17 mouse cellular contexts compared by ENCODE assay signal in genomic region chr9:70271137-70271536, GRCm38 (mm10).
DNase-seq lines count a peak whose midpoint lies in the region; ATAC-seq and TF ChIP-seq lines count a peak whose summit lies in the region.
"Had no signal": no experiment of that assay in that cellular context is flagged by ENCODE, and none has a peak within 500 bp of the region (broad histone marks: within the 10 kb centered on the region; RNA-seq: fewer than 3 reads in every experiment).

No protein-coding gene starts in this region.

- intact Hi-C loops in heart, postnatal 14 days (cut with DNase I): no loop called here

- TF ChIP-seq POLR2A in kidney, adult 2 months (IDR thresholded peaks at IDR 0.05; ENCODE audit: low read depth, low read length): no peak

- ATAC-seq in kidney, embryonic 14.5 days (ENCODE audit: low FRiP score, low TSS enrichment): no peak
- peak; percentile 48 for ATAC-seq in lung, postnatal 0 days
- peak; percentile 32; the same call in 1 of the 2 replicates for ATAC-seq in stomach, postnatal 0 days (ENCODE audit: low FRiP score, low TSS enrichment)
- ATAC-seq: forebrain, embryonic 16.5 days had no signal

- no peak overlapping the region for H3K4me3 ChIP-seq in kidney, adult 2 months (ENCODE audit: insufficient read depth, low read depth, low read length)
- no peak overlapping the region for H3K4me3 ChIP-seq in kidney, embryonic 14.5 days (ENCODE audit: low read length)
- H3K4me3 ChIP-seq in lung, postnatal 0 days (ENCODE audit: low read depth, low read length): no peak overlapping the region
- H3K4me3 ChIP-seq in stomach, postnatal 0 days (ENCODE audit: low read depth, low read length): no peak overlapping the region
- H3K4me3 ChIP-seq: hindbrain, embryonic 15.5 days had no signal

- peaks cover 34% of the 10 kb centered on the region for H3K4me1 ChIP-seq in kidney, adult 2 months (ENCODE audit: control insufficient read depth, insufficient read depth, low read length)
- peaks cover 3% of the 10 kb centered on the region; the same call in 1 of the 2 replicates for H3K4me1 ChIP-seq in kidney, embryonic 14.5 days (ENCODE audit: control insufficient read depth, insufficient read depth, low read length)
- H3K4me1 ChIP-seq in lung, postnatal 0 days (ENCODE audit: insufficient read depth, low read depth, low read length): peaks cover 11% of the 10 kb centered on the region; the same call in 1 of the 2 replicates
- 0 out of 2 replicates have a peak, but pooled peaks cover 3% of the 10 kb centered on the region for H3K4me1 ChIP-seq in stomach, postnatal 0 days (replicated peaks; ENCODE audit: control insufficient read depth, insufficient read depth)
- H3K4me1 ChIP-seq: hindbrain, embryonic 15.5 days had no signal

- peak overlapping the region; percentile 87 for H3K27ac ChIP-seq in kidney, adult 2 months (ENCODE audit: insufficient read depth, low read depth, low read length)
- no peak overlapping the region; the same call in 1 of the 2 replicates for H3K27ac ChIP-seq in kidney, embryonic 14.5 days (ENCODE audit: low read depth, low read length)
- peak overlapping the region; percentile 79 for H3K27ac ChIP-seq in lung, postnatal 0 days (ENCODE audit: low read length)
- peak overlapping the region; percentile 69 for H3K27ac ChIP-seq in stomach, postnatal 0 days (replicated peaks)
- H3K27ac ChIP-seq: hindbrain, embryonic 15.5 days; liver, embryonic 14.5 days had no signal

- H3K4me2 ChIP-seq in kidney, embryonic 14.5 days (replicated peaks; ENCODE audit: low read depth, low read length): no peak overlapping the region
- H3K4me2 ChIP-seq in lung, postnatal 0 days (replicated peaks; ENCODE audit: low read depth, low read length): no peak overlapping the region
- no peak overlapping the region for H3K4me2 ChIP-seq in stomach, postnatal 0 days (replicated peaks; ENCODE audit: low read depth)
- H3K4me2 ChIP-seq: hindbrain, embryonic 15.5 days had no signal

- no peak overlapping the region for H3K9ac ChIP-seq in kidney, embryonic 14.5 days (ENCODE audit: low read depth, low read length)
- no peak overlapping the region for H3K9ac ChIP-seq in lung, postnatal 0 days (replicated peaks; ENCODE audit: low read depth)
- H3K9ac ChIP-seq in stomach, postnatal 0 days (ENCODE audit: low read length): no peak overlapping the region
- H3K9ac ChIP-seq: hindbrain, embryonic 15.5 days; liver, embryonic 14.5 days had no signal

- 20% methylated on average over 7 of the region's 7 CpGs for WGBS in kidney, adult 2 months
- 70% methylated on average over 7 of the region's 7 CpGs for WGBS in kidney, embryonic 14.5 days
- 16% methylated on average over 7 of the region's 7 CpGs for WGBS in lung, postnatal 0 days
- 44% methylated on average over 7 of the region's 7 CpGs for WGBS in stomach, postnatal 0 days

- no peak for TF ChIP-seq CTCF in kidney, adult 2 months (conservative IDR thresholded peaks at IDR 0.05; ENCODE audit: insufficient read depth, insufficient read length, low read depth, low read length)
- no peak for TF ChIP-seq CTCF in lung, postnatal 0 days (IDR thresholded peaks at IDR 0.05)
- no peak for TF ChIP-seq CTCF in stomach, postnatal 0 days (IDR thresholded peaks at IDR 0.05; ENCODE audit: low read depth)

- peak; percentile 92 for DNase-seq in kidney, adult 2 months
- DNase-seq in lung, postnatal 0 days (ENCODE audit: low spot score): peak; percentile 78
- no peak for DNase-seq in lung, postnatal 14 days
- peak; percentile 66 to 76 for DNase-seq in kidney, postnatal 25 days
- DNase-seq in stomach, postnatal 0 days (ENCODE audit: low spot score): peak; percentile 56
- no peak for DNase-seq in right cerebral cortex, adult 2 months (ENCODE audit: low spot score in 2 of 2)
- no peak for DNase-seq in heart, postnatal 14 days
- DNase-seq: adrenal gland, postnatal 36 days; cerebellum, adult 2 months; heart, adult 18-20 months; layer of hippocampus, postnatal 36 days; right cerebral cortex, adult 18-20 months; thymus, postnatal 25 days had no signal

- peak; percentile 54; the same call in 1 of the 2 replicates for TF ChIP-seq EP300 in lung, postnatal 0 days (IDR thresholded peaks at IDR 0.05)
- no peak for TF ChIP-seq EP300 in stomach, postnatal 0 days (optimal IDR thresholded peaks at IDR 0.05)

- no peaks in the 10 kb centered on the region for H3K36me3 ChIP-seq in kidney, adult 2 months (ENCODE audit: control insufficient read depth, insufficient read depth, low read length)
- no peaks in the 10 kb centered on the region for H3K36me3 ChIP-seq in kidney, embryonic 14.5 days (ENCODE audit: control insufficient read depth, insufficient read depth, low read length)
- no peaks in the 10 kb centered on the region for H3K36me3 ChIP-seq in lung, postnatal 0 days (ENCODE audit: insufficient read depth, low read length)
- H3K36me3 ChIP-seq in stomach, postnatal 0 days (ENCODE audit: control insufficient read depth, insufficient read depth, low read length): no peaks in the 10 kb centered on the region
- H3K36me3 ChIP-seq: hindbrain, embryonic 15.5 days had no signal

- no peaks in the 10 kb centered on the region for H3K27me3 ChIP-seq in kidney, adult 2 months (replicated peaks; ENCODE audit: control insufficient read depth, insufficient read depth, low read length)
- H3K27me3 ChIP-seq in kidney, embryonic 14.5 days (ENCODE audit: control insufficient read depth, insufficient read depth, low read length): no peaks in the 10 kb centered on the region
- H3K27me3 ChIP-seq in lung, postnatal 0 days (replicated peaks; ENCODE audit: insufficient read depth, low read length): no peaks in the 10 kb centered on the region
- no peaks in the 10 kb centered on the region for H3K27me3 ChIP-seq in stomach, postnatal 0 days (ENCODE audit: control insufficient read depth, insufficient read depth, low read length)
- H3K27me3 ChIP-seq: hindbrain, embryonic 15.5 days had no signal

- no peaks in the 10 kb centered on the region for H3K9me3 ChIP-seq in kidney, embryonic 14.5 days (ENCODE audit: control insufficient read depth, low read length)
- no peaks in the 10 kb centered on the region for H3K9me3 ChIP-seq in lung, postnatal 0 days (ENCODE audit: low read length)
- H3K9me3 ChIP-seq in stomach, postnatal 0 days (ENCODE audit: control insufficient read depth, low read length): no peaks in the 10 kb centered on the region
- H3K9me3 ChIP-seq: hindbrain, embryonic 15.5 days had no signal

Comparison
In these comparisons a context has a peak if more than half of its experiments do, and no peak if none do; other contexts are left out.
1. DNase-seq: peak in kidney, adult 2 months (single experiment), lung, postnatal 0 days (single experiment), kidney, postnatal 25 days (2 of 2) and stomach, postnatal 0 days (single experiment); none in lung, postnatal 14 days (single experiment), right cerebral cortex, adult 2 months (0 of 2) and heart, postnatal 14 days (0 of 2).